In the genomic region with DNA sequence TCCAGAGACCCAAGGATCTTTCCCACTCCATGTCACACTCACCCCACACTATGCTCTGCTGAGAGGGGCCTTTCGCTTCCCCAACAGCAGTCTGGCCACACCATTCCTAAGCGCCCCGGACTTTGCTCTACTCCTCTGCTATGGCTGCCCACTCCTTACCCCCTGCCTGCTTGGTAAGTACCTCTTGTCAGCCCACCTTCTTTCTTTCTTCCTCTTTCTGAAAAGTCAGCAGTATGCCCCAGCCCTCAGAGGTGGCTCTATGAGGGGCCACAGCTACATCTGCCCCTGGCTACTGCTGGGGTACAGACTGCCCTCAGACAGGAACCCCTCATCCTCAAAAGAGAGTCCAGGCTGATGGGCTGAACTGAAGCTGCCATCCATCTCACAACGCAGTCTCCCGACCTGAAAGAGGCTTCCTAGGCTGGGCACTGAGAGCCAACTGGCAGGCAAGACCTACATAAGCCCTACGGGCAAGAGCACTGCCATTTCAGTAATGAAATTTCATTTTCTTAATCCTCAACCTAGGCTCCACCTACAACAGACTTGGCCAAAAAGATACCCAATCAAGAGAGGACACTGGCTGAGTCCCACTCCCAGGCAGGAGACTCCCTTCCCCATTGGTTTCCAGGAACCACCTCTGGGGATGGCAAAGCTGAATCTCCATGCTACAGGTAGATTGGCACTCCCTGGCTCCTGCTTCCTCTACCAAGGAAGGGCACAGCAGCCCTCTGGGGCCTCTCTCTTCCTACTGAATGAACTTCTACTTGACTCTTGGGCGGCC, we compare ENCODE assay signal across 10 mouse cellular contexts. TPM values are rescaled to one million over a fixed set of nuclear protein-coding genes. Genes with fewer than 3 reads are reported as not detected.
DNase-seq lines count a peak whose midpoint lies in the region; ATAC-seq and TF ChIP-seq lines count a peak whose summit lies in the region.
"Had no signal": no experiment of that assay in that cellular context is flagged by ENCODE, and none has a peak within 500 bp of the region (broad histone marks: within the 10 kb centered on the region; RNA-seq: fewer than 3 reads in every experiment).

No protein-coding gene starts in this region.

- H3K9me3 ChIP-seq in heart, embryonic 11.5 days (replicated peaks; ENCODE audit: control insufficient read depth, low read length), result no peaks in the 10 kb centered on the region
- no peaks in the 10 kb centered on the region for H3K9me3 ChIP-seq in neural tube, embryonic 15.5 days (replicated peaks)
- no peaks in the 10 kb centered on the region for H3K9me3 ChIP-seq in limb, embryonic 12.5 days

- H3K4me3 ChIP-seq in heart, adult 2 months, result no peak overlapping the region
- H3K4me3 ChIP-seq in heart, embryonic 11.5 days (ENCODE audit: low read depth, low read length), result no peak overlapping the region
- H3K4me3 ChIP-seq in neural tube, embryonic 15.5 days (replicated peaks), result no peak overlapping the region
- no peak overlapping the region for H3K4me3 ChIP-seq in limb, embryonic 12.5 days (replicated peaks)

- TF ChIP-seq CTCF in heart, adult 2 months (IDR thresholded peaks at IDR 0.05), result no peak

- peak overlapping the region; percentile 3; the same call in 1 of the 2 replicates for H3K27ac ChIP-seq in heart, adult 2 months
- H3K27ac ChIP-seq in heart, embryonic 11.5 days (ENCODE audit: low read depth, low read length), result no peak overlapping the region
- no peak overlapping the region for H3K27ac ChIP-seq in neural tube, embryonic 15.5 days (replicated peaks)
- no peak overlapping the region for H3K27ac ChIP-seq in limb, embryonic 12.5 days

- no peak overlapping the region for H3K4me2 ChIP-seq in heart, embryonic 11.5 days
- H3K4me2 ChIP-seq in neural tube, embryonic 15.5 days, result peak overlapping the region; percentile 81; the same call in 1 of the 2 replicates
- H3K4me2 ChIP-seq in limb, embryonic 12.5 days, result peak overlapping the region; percentile 75

- intact Hi-C loops in heart, adult 2 months (cut with DNase I), result no loop called here

- ATAC-seq in heart, embryonic 11.5 days (replicated peaks; ENCODE audit: insufficient number of reproducible peaks, low FRiP score, low TSS enrichment), result no peak
- ATAC-seq in neural tube, embryonic 15.5 days (ENCODE audit: low FRiP score), result no peak
- no peak for ATAC-seq in limb, embryonic 12.5 days (ENCODE audit: insufficient number of reproducible peaks, insufficient read depth, low FRiP score, low TSS enrichment, low read depth)
- peak; percentile 5; the same call in 1 of the 2 replicates for ATAC-seq in monocyte, adult 5-6 weeks (replicated peaks; ENCODE audit: insufficient number of reproducible peaks, low FRiP score, low TSS enrichment, poor library complexity, severe bottlenecking)

- H3K4me1 ChIP-seq in heart, adult 2 months (ENCODE audit: control insufficient read depth, insufficient read depth, low read length), result peaks cover 5% of the 10 kb centered on the region
- peaks cover 13% of the 10 kb centered on the region; the same call in 1 of the 2 replicates for H3K4me1 ChIP-seq in heart, embryonic 11.5 days (ENCODE audit: control insufficient read depth, insufficient read depth, low read length)
- H3K4me1 ChIP-seq in neural tube, embryonic 15.5 days, result peaks cover 20% of the 10 kb centered on the region
- peaks cover 22% of the 10 kb centered on the region for H3K4me1 ChIP-seq in limb, embryonic 12.5 days (replicated peaks)

- H3K36me3 ChIP-seq in heart, adult 2 months (ENCODE audit: control insufficient read depth, insufficient read depth, low read length), result no peaks in the 10 kb centered on the region
- no peaks in the 10 kb centered on the region; the same call in 1 of the 2 replicates for H3K36me3 ChIP-seq in heart, embryonic 11.5 days (ENCODE audit: control insufficient read depth, insufficient read depth, low read length)
- no peaks in the 10 kb centered on the region for H3K36me3 ChIP-seq in neural tube, embryonic 15.5 days
- H3K36me3 ChIP-seq in limb, embryonic 12.5 days, result peaks cover 41% of the 10 kb centered on the region

- TF ChIP-seq POLR2A in heart, adult 2 months (IDR thresholded peaks at IDR 0.05; ENCODE audit: insufficient read depth, low read depth, low read length), result no peak

- no peaks in the 10 kb centered on the region for H3K79me2 ChIP-seq in heart, adult 2 months (replicated peaks; ENCODE audit: control insufficient read depth, insufficient read depth, low read length)

- H3K27me3 ChIP-seq in heart, adult 2 months (ENCODE audit: control insufficient read depth, insufficient read depth, low read length), result no peaks in the 10 kb centered on the region
- H3K27me3 ChIP-seq in heart, embryonic 11.5 days (ENCODE audit: control insufficient read depth, insufficient read depth, low read length), result no peaks in the 10 kb centered on the region
- no peaks in the 10 kb centered on the region for H3K27me3 ChIP-seq in neural tube, embryonic 15.5 days (replicated peaks)
- H3K27me3 ChIP-seq in limb, embryonic 12.5 days, result no peaks in the 10 kb centered on the region

- WGBS in heart, adult 2 months, result 89% methylated on average over 7 of the region's 7 CpGs
- 91% methylated on average over 7 of the region's 7 CpGs for WGBS in heart, embryonic 11.5 days (ENCODE audit: insufficient replicate concordance)
- 97% methylated on average over 7 of the region's 7 CpGs for WGBS in neural tube, embryonic 15.5 days
- WGBS in limb, embryonic 12.5 days, result 96% methylated on average over 7 of the region's 7 CpGs

- DNase-seq in heart, adult 2 months, result no peak
- DNase-seq in neural tube, embryonic 10.5 days (ENCODE audit: extremely low spot score, low spot score), result no peak
- DNase-seq in layer of hippocampus, adult 8-10 months (ENCODE audit: low spot score in 2 of 2), result no peak
- no peak for DNase-seq in embryo, embryonic 9.5 days (ENCODE audit: extremely low spot score)
- DNase-seq: kidney, adult 8-10 months; midbrain, embryonic 14.5 days had no signal

- no peak overlapping the region for H3K9ac ChIP-seq in heart, adult 2 months (ENCODE audit: low read depth, low read length)
- H3K9ac ChIP-seq in heart, embryonic 11.5 days (ENCODE audit: low read depth, low read length), result no peak overlapping the region
- no peak overlapping the region for H3K9ac ChIP-seq in neural tube, embryonic 15.5 days (replicated peaks)
- no peak overlapping the region for H3K9ac ChIP-seq in limb, embryonic 12.5 days (replicated peaks)

- no peak for TF ChIP-seq EP300 in heart, adult 2 months (IDR thresholded peaks at IDR 0.05; ENCODE audit: insufficient read depth, low read depth, low read length)

RNA-seq across cellular contexts. Expression of a gene that starts 1.7 kb away (rescaled TPM):
- 10 to 100 TPM; 31.1 to 34.4 TPM for total RNA-seq in heart, adult 2 months (2021)
- 49.5 and 59.5 TPM in 2 replicates for polyA plus RNA-seq in heart, adult 2 months (2012; rRNA removed)
- 110 and 117 TPM in 2 replicates for polyA plus RNA-seq in heart, embryonic 11.5 days (2014; fragmentation: Nextera tagmentation; extraction: Ambion mirVana)
- polyA plus RNA-seq in neural tube, embryonic 15.5 days (2015; fragmentation: Nextera tagmentation; extraction: Ambion mirVana), result 85.7 and 106 TPM in 2 replicates
- polyA plus RNA-seq in limb, embryonic 12.5 days (2016; fragmentation: Nextera tagmentation; extraction: Ambion mirVana), result 105 and 110 TPM in 2 replicates
- 273 to 400 TPM (median 362 TPM) in 3 replicates for total RNA-seq in monocyte, adult 5-6 weeks (2017)
- 100 to 1,000 TPM in 2 of 4 experiments, 10 to 100 TPM in 2; 33.2 to 287 (median 121) TPM for total RNA-seq in layer of hippocampus, adult 8-10 months (2022)

RNA-seq across cellular contexts. Expression of a gene that starts 13.4 kb away (rescaled TPM):
- 10 to 100 TPM in 1 of 2 experiments, 1 to 10 TPM in 1; 4.1 to 21.4 TPM for total RNA-seq in heart, adult 2 months (2021)
- 6.8 and 9.7 TPM in 2 replicates for polyA plus RNA-seq in heart, adult 2 months (2012; rRNA removed)
- 11.0 and 14.6 TPM in 2 replicates for polyA plus RNA-seq in heart, embryonic 11.5 days (2014; fragmentation: Nextera tagmentation; extraction: Ambion mirVana)
- polyA plus RNA-seq in neural tube, embryonic 15.5 days (2015; fragmentation: Nextera tagmentation; extraction: Ambion mirVana), result 0.29 and 0.50 TPM in 2 replicates
- polyA plus RNA-seq in limb, embryonic 12.5 days (2016; fragmentation: Nextera tagmentation; extraction: Ambion mirVana), result 4.3 and 5.2 TPM in 2 replicates
- 13.4 to 226 TPM (median 24.5 TPM) in 3 replicates for total RNA-seq in monocyte, adult 5-6 weeks (2017)
- under 1 TPM in 2 of 4 experiments, not detected in 2; 0.33 to 0.52 TPM for total RNA-seq in layer of hippocampus, adult 8-10 months (2022)

RNA-seq across cellular contexts. Expression of a gene that starts 21.5 kb away (rescaled TPM):
- 10 to 100 TPM; 26.5 to 30.3 TPM for total RNA-seq in heart, adult 2 months (2021)
- polyA plus RNA-seq in heart, adult 2 months (2012; rRNA removed), result 38.1 and 47.5 TPM in 2 replicates
- polyA plus RNA-seq in heart, embryonic 11.5 days (2014; fragmentation: Nextera tagmentation; extraction: Ambion mirVana), result 99.5 and 101 TPM in 2 replicates
- polyA plus RNA-seq in neural tube, embryonic 15.5 days (2015; fragmentation: Nextera tagmentation; extraction: Ambion mirVana), result 101 TPM in 2 replicates
- 190 and 193 TPM in 2 replicates for polyA plus RNA-seq in limb, embryonic 12.5 days (2016; fragmentation: Nextera tagmentation; extraction: Ambion mirVana)
- 40.3 to 48.0 TPM (median 44.1 TPM) in 3 replicates for total RNA-seq in monocyte, adult 5-6 weeks (2017)
- 10 to 100 TPM; 51.7 to 60.3 (median 54.7) TPM for total RNA-seq in layer of hippocampus, adult 8-10 months (2022)

RNA-seq across cellular contexts. Expression of a gene that starts 26.8 kb away (rescaled TPM):
- total RNA-seq in heart, adult 2 months (2021), result 1,000 to 10,000 TPM; 1,426 to 1,687 TPM
- 969 and 1,190 TPM in 2 replicates for polyA plus RNA-seq in heart, adult 2 months (2012; rRNA removed)
- polyA plus RNA-seq in heart, embryonic 11.5 days (2014; fragmentation: Nextera tagmentation; extraction: Ambion mirVana), result 953 and 1,053 TPM in 2 replicates
- polyA plus RNA-seq in neural tube, embryonic 15.5 days (2015; fragmentation: Nextera tagmentation; extraction: Ambion mirVana), result 758 and 902 TPM in 2 replicates
- 805 and 852 TPM in 2 replicates for polyA plus RNA-seq in limb, embryonic 12.5 days (2016; fragmentation: Nextera tagmentation; extraction: Ambion mirVana)
- 143 to 289 TPM (median 191 TPM) in 3 replicates for total RNA-seq in monocyte, adult 5-6 weeks (2017)
- 100 to 1,000 TPM; 247 to 327 (median 290) TPM for total RNA-seq in layer of hippocampus, adult 8-10 months (2022)

RNA-seq across cellular contexts. Expression of a gene that starts 35.8 kb away (rescaled TPM):
- total RNA-seq in heart, adult 2 months (2021), result 10 to 100 TPM; 53.1 to 57.8 TPM
- polyA plus RNA-seq in heart, adult 2 months (2012; rRNA removed), result 58.8 and 87.6 TPM in 2 replicates
- 140 and 165 TPM in 2 replicates for polyA plus RNA-seq in heart, embryonic 11.5 days (2014; fragmentation: Nextera tagmentation; extraction: Ambion mirVana)
- polyA plus RNA-seq in neural tube, embryonic 15.5 days (2015; fragmentation: Nextera tagmentation; extraction: Ambion mirVana), result 110 and 112 TPM in 2 replicates
- polyA plus RNA-seq in limb, embryonic 12.5 days (2016; fragmentation: Nextera tagmentation; extraction: Ambion mirVana), result 103 and 111 TPM in 2 replicates
- total RNA-seq in monocyte, adult 5-6 weeks (2017), result 107 to 190 TPM (median 108 TPM) in 3 replicates
- total RNA-seq in layer of hippocampus, adult 8-10 months (2022), result 10 to 100 TPM; 42.6 to 54.6 (median 49.4) TPM
